Mouse (Mus musculus) adrenal gland, postnatal 25 days (tissue): ENCODE data around the gene Scnm1. TPM values are rescaled to one million over a fixed set of nuclear protein-coding genes. Genes with fewer than 3 reads are reported as not detected.

ENCODE experiments used
- DNase-seq: peaks from one replicate; pipeline ENCODE4 v3.0.0; 2021; ENCODE audit warnings: mixed read lengths
- long read RNA-seq: library from polyadenylated mRNA; stranded (forward); transcript quantifications from one replicate; pipeline ENCODE4 v2.0.0, GENCODE M21; 2021
- total RNA-seq: library from RNA; stranded (reverse); gene quantifications from 2 replicates; pipeline ENCODE4 v1.2.3, GENCODE M21; 2021

The Scnm1 gene
- 35.1 and 40.6 TPM in 2 replicates for total RNA-seq
- long read RNA-seq, transcript Scnm1-201 (7 exons, 1,054 nt): major isoform, 10 of 15 reads
- long read RNA-seq, partial matches to known transcripts: 2 of 15 reads
- long read RNA-seq, other reads (novel, unspliced or antisense): 2 of 15 reads

GRCm38 (mm10) chr3:95133680-95134101 is at the start of gene Scnm1, which contains the start of gene Lysmd1:
TSS of gene Scnm1 (minus strand) at chr3:95134011.
TSS of gene Lysmd1 (plus strand) at chr3:95134088.
- DNase-seq: peak; percentile 85

- no peak for DNase-seq
Measured at GRCm38 (mm10) chr3:95181841-95182240, 48.0 kb upstream of the Scnm1 start.

GRCm38 (mm10) chr3:95179890-95180289 is 46.1 kb upstream of the Scnm1 start:
- no peak for DNase-seq

GRCm38 (mm10) chr3:95178948-95179347 is 45.1 kb upstream of the Scnm1 start:
- DNase-seq: no peak

- DNase-seq: no peak
Measured at GRCm38 (mm10) chr3:95177583-95177982, 43.8 kb upstream of the Scnm1 start.

- no peak for DNase-seq
Measured at GRCm38 (mm10) chr3:95176500-95176899, 42.7 kb upstream of the Scnm1 start.

- DNase-seq: peak; percentile 88
Measured at GRCm38 (mm10) chr3:95174011-95174592, 40.3 kb upstream of the Scnm1 start.

- DNase-seq: peak; percentile 25
Measured at GRCm38 (mm10) chr3:95173256-95173949, 39.6 kb upstream of the Scnm1 start.

- DNase-seq: no peak
Measured at GRCm38 (mm10) chr3:95172526-95173255, 38.9 kb upstream of the Scnm1 start.

GRCm38 (mm10) chr3:95171105-95171504 is 37.3 kb upstream of the Scnm1 start:
- DNase-seq: no peak

- no peak for DNase-seq
Measured at GRCm38 (mm10) chr3:95169996-95170395, 36.2 kb upstream of the Scnm1 start.

GRCm38 (mm10) chr3:95164840-95165239 is 31.0 kb upstream of the Scnm1 start:
- no peak for DNase-seq

- no peak for DNase-seq
Measured at GRCm38 (mm10) chr3:95164256-95164550, 30.4 kb upstream of the Scnm1 start.

GRCm38 (mm10) chr3:95163419-95164255 is 29.8 kb upstream of the Scnm1 start:
- no peak for DNase-seq

GRCm38 (mm10) chr3:95162345-95162628 is 28.5 kb upstream of the Scnm1 start:
- DNase-seq: no peak

GRCm38 (mm10) chr3:95161618-95162344 is 28.0 kb upstream of the Scnm1 start:
- no peak for DNase-seq

- DNase-seq: no peak
Measured at GRCm38 (mm10) chr3:95161041-95161551, 27.3 kb upstream of the Scnm1 start.

- DNase-seq: peak; percentile 92
Measured at GRCm38 (mm10) chr3:95159987-95160963, 26.5 kb upstream of the Scnm1 start, which contains the start of gene Sema6c. TSS of gene Sema6c (plus strand) at chr3:95160457.

GRCm38 (mm10) chr3:95159511-95159986 is 25.7 kb upstream of the Scnm1 start:
- DNase-seq: no peak

GRCm38 (mm10) chr3:95153874-95154273 is 20.1 kb upstream of the Scnm1 start:
- no peak for DNase-seq
